Mouse (Mus musculus) spleen, adult 2 months (tissue): Measurements from ENCODE around the gene Sost.

Experiments
- CTCF ChIP-seq: fragments of 200-500 bp; IDR thresholded peaks from 2 replicates; pipeline ENCODE4 v1.5.1; 2011; ENCODE audit warnings: mild to moderate bottlenecking, inconsistent platforms; ENCODE audit not compliant: insufficient read depth, insufficient read length, insufficient replicate concordance; ENCODE audit errors: extremely low read depth
- POLR2A ChIP-seq: fragments of 200-500 bp; IDR thresholded peaks from 2 replicates; pipeline ENCODE4 v1.6.1; 2011; ENCODE audit warnings: low read depth, low read length, inconsistent platforms

GRCm38 (mm10) chr11:101928030-101928762 lies 38.6 kb downstream of the Sost start:
- TF ChIP-seq POLR2A (no peak), CTCF (peak; percentile 20; the same call in 1 of the 2 replicates)
